Mouse (Mus musculus): Measurements from ENCODE around the gene Hibadh.
A peak's percentile ranks its signal among the peaks of the same experiment; 100 is the strongest.

Gene Hibadh

DNA sequence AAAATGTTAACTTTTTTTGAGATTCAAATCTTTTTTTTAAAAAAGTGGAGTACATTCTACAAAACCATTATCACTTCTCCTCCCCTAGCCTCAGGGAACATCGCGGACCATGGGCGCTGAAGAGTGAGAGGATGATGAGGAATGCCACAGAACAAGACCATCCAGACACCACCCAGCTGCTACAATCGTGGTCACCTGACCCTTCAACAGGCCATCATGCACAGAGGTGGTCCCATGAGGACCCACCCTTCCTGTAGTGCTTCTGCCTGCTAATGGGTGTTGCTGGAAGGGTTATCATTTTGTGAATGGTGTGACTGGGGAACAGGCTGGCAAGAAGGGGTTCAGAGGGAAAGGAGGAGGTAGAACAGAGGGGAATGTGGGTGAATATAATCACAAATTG is 2.9 kb downstream of the Hibadh start:
- no peak for DNase-seq

DNA sequence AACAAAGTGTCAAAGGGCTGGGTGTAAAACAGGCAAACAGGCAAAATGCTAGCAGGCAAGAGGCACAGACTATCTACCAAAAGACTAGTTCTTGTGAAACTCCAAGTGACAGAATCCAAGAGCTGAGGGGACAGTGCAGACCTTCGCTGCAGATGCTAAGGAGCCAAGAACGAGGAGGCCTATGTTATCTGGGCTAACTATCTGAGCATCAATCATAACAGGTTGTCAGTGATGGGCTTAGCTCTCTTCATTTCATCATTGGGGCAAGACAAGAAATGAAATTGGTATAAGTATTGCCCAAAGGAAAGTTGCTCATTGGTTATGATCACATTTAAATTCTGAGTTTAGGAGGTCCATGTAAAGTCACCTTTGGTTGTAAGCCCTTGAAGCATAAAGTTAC is 4.8 kb downstream of the Hibadh start:
- DNase-seq = no peak

DNA sequence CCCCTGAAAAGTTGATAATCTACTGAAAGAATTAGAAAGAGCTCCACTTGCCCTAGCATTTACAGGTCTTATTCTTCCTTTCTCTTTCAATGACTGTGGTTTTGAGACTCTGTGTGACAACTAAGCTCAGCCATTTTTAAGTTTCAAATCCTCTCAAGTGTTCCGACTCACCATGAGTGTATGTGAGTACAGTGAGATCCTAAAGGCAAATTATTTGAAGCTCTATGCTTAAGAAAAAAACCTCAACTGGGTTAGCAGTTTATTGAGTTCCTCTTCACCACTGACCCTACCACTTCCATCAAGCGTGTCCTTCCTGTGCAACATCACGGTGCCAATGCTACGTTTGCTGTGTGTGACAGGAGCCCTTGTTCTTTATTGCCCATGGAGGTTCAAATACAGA is 9.6 kb downstream of the Hibadh start:
- no peak for DNase-seq

DNA sequence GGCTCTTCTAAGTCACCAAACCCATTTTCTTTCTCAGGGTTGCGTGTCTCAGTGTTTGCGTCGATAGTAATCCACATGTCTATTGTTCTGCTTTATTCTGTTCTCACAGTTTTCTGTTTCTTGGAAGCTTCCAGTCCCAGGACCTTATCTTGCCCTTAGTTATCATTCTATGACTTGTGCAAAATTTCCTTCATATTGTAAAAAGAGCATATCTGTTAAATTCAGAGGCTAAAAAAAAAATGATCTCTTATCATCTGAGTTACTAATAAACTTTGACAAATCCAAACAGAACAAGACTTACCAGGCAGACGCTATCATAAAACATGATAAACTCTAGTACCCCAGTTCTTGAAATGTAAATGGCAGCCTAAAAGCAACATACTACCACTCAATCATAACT is 11.0 kb downstream of the Hibadh start:
- no peak for DNase-seq

DNA sequence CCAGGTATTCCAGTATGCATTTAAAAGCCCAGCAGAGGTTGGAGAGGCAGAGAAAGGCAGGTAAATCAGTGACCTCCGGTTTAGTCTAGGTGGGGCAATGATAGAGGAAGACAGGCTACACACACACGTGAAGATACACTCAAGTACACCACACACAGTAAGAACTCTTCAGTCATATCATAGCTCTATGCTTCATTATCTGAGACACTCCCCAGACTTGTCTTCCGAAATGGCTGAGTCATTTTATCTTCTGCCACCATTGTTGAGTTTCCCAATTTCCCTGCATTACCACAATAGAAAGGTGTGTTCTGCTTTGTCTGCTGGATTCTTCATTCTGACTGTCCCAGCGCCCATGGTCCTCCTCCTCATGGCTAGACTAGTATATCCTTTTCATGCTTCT is 13.5 kb downstream of the Hibadh start:
- DNase-seq = no peak

DNA sequence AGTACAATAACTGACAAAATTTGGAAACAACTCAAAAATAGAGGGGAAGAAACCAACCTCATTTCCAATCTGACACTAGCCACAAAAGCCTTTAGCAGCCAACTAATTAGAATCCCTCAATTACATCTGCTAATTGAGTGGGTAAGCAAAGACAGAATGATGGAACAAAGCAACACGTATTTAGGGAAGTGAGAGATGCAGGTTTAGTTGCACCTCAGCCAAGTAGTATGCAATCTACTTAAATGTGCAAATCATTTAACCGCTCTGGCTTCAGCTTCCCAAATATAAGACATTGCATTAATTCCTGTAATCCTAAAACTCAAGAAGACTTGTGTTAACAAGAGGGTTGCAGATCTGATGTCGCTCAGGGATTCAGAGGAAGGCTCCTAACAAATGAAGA is 16.4 kb downstream of the Hibadh start:
- DNase-seq = no peak

DNA sequence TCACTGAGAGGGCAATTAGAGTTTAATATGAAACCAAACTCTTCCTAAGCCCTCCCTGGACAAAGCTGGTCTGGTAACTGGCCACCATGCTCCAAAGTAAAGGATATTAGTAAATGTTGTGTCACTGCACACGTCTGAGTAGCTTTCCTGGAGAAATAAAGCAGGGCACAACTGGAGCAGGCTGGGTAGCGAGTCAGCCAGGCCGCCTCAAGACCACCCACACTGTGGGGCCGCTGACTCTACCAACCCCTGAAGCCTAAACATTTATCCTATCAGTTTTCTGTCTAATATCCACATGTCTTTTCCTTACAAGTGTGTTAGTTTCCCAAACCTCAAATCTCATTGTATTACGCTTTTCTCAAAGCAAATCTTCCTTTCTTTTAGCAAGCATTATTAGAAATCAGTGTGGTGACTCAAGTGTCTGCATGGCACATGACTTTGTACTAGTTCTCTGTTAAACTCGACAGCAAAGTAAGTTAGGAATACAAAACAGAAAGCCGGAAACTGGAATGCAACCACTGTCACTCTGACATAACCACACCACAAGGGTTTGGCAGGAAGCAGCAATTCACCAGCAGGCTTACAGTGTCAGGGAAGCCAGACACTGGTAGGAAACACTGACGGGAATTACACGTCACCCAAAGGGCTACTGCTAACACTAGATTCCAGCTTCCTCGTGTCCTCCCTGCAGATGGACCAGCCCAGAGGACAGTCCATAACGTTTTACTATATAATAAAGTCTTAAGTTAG is 18.3 kb downstream of the Hibadh start:
- DNase-seq = peak; percentile 95

DNA sequence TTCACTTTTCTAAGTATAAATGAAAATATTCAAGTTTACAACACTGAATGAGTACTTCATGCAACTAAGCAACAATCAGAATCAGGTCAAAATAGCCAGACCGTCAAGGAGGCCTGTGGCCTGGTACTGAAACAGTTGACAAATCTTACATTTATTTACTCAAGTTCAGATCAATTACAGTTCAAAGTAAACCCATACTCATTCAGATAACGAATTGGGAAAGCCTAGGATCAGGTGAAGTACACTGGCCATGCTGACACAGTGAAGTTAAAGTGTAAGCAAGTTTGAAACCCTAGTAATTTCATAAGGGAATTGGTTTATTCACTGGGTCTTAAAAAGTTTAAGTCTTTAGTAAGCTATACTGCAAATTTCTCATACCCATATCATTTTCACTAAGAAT is 20.1 kb downstream of the Hibadh start:
- DNase-seq = no peak

DNA sequence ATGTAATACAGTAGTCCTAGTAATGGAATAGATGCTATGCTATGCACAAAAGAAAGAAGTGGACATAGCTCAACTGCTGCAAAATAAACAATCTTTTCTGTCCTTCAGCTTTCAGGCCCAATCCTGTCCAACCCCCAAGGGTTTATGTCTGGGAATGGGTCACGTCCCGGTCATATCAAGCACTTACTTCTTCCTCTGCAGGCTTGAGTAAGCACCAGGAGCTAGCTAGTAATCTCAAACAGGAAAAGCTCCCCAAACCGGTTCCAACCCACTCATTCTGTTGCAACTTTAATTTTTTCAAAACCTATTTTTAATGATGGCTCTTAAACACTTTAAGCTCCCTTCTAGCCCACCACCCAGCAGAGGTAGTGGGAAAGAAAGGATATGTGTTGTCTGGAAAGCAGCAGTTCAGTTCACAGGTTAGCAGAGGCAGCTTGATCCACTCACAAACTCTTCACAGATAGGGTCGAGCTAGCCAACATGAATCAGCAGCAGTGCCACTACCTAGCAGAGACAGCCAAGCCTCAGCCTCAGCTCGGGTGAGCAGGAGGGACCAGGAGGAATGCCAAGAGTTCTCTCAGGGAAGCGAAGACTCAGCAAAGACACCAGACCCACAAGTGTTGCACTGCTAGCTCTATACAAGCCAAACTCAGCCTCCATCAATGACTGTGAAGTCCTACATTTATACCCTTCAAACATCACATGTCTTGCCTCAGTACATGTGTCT is 30.4 kb downstream of the Hibadh start:
- no peak for DNase-seq

DNA sequence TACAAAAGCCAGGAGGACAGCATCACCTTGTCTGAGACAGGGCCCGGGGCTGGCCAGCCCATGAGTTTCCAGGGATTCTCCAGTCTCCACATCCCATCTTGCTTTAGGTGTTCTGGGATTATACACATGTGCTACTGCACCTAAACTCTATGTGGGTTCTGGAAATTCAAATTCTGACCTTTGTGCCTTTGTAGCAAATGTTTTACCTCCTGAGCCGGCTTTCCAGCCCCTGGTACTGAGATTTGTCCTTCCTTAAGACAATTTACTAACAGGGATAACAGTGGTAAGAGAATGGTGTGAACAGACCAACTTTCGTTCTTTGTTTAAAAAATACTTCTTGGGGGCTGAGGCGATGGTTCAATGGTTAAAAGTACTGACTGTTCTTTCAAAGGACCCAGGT is 32.1 kb downstream of the Hibadh start:
- DNase-seq = no peak

DNA sequence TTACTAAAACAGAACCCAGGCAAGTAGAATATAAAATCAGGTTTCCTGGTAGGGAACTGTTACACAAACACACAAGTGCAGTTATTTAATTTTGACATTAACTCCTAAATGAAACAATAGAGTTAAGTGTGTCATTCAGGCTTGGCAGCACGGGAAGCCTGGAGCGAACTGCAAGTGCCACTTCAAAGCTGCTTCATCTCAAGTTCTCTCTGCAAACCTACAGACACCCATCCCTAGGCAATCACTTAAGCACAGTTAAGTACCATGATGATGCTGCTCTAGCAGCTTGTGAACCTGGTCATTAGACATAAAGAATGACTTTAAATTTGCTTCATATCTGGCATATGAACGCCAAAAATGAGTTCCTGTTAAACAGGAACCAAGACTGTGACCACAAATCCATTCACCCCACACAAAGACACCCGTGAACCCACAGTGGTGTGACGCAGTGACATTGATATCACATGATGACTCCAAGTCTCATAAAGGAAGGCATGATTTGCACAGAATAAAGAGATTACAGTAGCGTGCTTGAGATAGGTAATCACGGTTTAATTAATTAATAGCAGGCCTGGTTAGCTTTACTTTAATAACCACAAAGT is 33.3 kb downstream of the Hibadh start:
- DNase-seq = no peak

DNA sequence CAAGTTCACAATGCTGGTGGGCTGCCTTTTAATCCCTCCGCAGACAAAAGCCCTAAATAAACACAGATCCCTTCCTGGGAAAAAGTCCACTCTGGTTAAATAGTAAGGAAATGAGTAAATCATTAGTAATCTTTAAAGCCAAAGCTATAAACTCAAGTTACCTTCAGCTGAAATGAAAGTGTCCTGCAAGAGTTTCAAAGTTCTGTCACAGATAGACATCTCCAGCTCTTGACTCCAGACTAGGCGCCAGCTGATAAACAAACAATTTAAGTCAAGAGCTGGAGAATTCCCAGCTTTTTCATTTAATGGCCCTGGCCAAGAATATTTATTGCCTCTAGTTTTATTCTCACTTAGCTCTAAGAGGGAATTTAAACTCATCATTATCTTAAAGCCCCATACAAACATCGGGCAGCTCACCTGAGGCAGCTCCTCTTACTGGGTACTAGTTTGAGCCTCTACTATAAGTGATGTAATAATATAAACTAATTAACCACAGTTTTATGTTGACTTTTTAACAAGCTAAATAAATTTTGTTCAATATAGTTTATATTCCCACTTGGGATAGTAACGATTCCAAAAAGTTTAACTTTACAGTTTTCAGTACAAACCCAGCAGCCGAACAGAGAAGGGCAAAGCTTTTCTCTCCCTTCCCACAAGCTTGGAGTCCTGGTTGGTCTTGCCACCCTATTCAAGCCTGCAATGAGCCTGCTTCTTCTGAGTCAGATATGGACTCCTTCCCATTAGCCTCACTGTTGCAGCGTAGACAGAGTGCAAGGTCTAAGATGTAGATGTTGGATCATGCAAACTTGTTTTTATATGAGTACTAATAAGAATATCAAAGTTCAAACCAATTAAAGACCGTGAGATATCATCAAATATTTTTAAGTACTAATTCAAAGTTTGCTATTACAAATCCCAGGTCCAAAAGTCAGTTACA is 38.2 kb downstream of the Hibadh start:
- no peak for DNase-seq

DNA sequence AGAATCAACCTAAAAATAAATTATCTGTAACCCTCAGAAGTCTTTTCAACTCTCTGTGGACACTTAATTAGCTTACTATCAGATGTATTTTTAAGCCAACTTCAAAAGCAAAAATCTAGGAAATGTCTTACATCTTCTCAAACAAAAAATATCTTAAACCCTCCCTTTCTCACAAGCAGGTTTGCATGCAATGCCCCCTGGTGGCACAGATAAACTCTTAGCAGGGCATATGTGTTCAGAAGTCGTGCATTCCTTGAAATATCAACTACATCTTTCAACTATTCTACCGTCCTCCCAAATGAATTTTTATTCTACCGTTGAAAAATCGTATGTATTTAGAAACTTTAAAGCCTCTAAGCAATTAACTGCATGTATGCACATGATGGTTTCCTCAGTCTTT is 39.1 kb downstream of the Hibadh start:
- no peak for DNase-seq

DNA sequence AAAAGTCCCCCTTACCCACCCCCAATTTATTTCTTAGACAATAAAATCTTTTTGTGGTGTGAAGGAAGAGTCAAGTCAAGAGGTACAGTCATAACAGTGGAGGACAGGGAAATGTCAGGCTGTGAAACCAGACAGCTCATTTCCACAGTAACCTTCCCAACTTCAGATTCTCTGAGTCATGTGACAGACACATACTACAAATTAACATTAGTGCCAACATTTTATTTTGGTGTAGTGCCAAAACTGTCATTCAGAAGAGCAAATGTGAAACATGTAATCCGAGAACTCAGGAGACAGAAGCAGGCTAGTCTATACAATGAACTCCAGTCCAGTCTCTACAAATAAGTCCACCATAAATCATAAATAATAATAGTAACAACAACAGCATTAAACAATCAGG is 45.4 kb downstream of the Hibadh start:
- no peak for DNase-seq

DNA sequence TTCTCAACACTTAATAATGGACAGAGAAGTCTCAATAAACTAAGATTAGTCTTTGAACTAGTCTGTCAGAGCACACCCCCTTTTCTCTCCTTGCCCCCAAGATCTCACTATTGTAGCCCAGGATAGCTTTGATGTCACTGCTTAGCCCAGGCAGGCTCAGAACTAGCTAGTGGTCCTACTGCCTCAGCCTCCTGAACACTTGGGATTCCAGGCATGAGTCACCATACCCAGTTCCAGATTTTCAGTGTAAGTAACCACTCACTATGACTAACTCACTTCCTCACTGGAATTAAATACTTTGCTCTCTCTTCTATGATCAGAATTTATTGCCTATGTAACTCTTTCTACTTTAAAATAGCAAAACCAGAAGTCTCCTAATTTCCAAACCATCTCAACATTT is 53.6 kb downstream of the Hibadh start:
- DNase-seq = peak; percentile 54

DNA sequence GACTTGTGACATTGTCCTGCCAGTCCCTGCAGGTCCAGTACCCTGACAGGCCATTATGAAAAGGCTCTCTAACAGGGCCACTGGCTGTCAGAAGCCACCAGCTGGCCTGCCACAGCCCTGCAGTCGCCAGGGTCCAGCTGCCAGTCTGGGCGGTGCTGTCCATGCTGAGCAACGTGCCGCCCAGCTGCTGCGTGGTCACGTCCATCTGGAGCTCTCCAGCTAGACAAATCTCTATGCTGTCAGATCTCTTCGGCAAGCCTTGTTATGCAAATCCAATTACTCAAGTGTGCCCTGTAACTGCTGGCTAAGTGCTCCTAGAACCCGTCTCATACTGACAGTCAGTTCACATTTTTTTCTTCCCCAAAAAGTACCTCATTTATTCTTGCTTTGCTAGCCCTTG is 55.8 kb downstream of the Hibadh start:
- DNase-seq = peak; percentile 96

DNA sequence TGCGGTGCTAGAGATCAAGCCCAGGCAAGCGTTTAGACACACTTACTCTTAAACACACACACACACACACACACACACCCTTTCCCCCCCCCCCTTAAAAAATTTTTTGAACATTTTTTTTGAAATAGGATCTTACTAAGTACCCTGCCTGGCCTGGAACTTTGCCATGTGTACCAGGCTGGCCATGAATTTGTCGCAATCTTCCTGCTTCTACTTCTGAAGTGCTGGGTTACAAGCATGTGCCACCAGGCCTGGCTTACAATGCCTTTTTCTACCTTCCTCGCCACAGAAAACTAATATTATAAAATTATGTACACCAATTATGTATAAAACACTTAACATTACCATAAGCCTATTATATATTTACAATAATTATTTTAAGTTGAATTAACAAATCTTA is 59.1 kb downstream of the Hibadh start:
- DNase-seq = no peak

DNA sequence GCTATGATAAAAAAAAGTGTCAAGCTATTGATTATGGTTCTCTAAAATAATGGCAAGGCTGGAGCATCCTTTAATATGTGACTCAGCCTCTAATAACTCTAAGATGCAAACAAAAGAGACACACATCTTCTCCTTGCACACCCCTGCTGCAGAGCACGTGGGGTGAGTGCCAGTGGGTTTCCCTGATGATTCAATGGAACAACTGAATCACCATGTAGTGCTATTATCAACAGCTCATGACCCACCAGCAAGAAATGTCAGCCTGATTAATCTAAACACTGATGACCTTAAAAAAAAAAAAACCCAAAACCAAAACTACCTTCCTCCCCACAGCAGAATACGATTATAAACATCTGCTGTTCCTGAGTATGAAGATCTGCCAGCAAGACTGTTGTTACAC is 61.9 kb downstream of the Hibadh start:
- peak; percentile 70 for DNase-seq

DNA sequence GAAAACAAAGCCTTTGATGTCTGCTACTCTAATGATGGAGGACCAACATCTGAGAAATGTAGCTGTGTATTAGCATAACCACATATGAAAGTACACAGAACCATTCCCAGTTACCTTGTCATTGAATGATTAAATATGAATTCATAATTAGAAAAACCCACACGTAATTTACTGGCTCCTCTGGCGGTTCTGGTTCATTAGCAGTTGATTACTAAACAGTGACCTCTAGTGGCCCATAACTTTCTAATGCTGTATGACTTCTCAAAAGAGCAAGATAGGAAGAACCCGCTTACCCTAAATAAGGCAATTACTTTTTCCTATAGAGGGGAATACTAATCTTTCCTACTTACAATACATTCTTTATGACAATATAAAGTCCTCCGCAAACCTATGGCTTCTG is 62.9 kb downstream of the Hibadh start:
- DNase-seq = peak; percentile 33

DNA sequence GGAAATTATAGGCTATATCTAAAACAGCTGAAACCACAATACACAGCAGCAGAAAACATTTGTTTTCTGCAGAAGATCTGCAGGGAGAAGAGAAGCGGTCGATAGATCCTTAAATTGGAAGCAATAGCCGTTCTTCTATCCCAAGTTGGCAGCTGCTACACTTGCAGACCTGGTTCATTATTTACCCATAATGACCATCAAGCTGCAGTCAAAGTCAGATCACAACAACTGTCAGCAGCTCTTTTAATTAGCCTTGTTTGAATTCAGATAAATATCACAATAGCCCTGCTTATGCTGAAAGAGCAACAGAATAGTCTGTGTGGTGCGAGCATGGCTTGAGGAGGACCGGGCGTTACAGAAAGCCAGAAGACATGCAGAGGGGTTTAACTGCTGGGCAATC is 71.5 kb downstream of the Hibadh start:
- DNase-seq = no peak

DNA sequence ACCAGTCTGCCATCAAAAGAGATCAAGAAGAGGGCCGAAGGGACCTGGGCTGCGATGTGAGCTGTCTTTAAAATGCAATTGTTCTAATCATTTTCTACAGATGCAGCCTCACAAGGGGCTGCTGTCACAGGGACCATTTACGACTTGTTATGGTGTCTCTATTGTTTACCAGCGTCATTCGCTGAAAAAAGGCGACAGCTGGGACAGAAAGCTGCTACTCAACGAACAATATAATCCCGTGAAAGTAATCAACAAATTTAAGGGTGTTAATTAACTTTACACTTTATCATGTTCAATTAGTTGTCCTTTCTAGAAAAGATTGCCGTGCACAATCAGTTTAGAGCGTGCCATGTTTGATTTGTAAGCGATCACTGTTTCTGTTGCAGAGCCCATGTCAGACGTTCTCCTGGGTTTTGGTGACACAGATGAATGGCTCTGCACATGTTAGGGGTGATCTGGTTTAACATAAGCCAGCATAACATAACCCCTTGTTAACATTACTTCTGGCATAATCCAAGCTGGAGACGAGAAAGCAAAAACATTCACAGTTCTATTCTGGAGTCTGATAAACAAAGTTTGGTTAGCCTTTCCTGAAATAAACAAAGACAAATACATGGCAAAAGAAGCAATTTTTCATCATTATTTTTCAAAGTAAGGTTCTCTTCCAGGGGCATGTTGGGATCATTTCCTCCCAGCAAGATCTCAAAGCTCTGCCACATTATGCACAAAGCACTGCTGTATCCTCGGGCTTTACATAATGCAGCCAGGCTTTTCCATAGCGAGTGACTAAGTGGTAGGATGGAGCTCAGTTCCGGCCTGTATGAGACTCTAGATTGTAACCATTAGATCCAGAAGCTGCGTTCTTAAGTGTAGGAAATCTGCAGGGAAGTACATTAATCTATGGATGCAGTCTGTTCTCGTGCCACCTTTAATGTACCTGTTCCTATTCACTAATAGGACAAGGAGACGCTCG is 72.6 kb downstream of the Hibadh start:
- DNase-seq = no peak

DNA sequence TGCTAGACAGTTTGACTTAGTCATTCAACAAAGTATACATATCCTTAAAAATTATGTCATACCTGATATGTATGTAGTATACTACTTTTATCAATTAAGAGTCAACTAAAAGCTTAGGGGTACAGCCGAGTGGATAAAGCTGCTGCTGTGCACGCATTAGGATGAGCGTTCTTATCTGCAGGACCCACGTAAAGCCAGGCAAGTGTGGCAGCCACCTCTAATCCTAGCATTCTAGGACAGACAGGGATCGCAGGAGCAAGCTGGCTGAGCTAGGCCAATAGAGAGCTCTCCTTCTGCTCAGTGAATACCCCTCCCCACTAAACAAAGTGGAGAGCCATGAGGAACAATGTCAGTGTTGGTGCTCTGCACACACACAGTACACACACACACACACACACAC is 75.0 kb downstream of the Hibadh start:
- DNase-seq = no peak
